Mouse (Mus musculus): Measurements from ENCODE around the gene Fam217b. TPM values are rescaled to one million over a fixed set of nuclear protein-coding genes. Genes with fewer than 3 reads are reported as not detected.
A peak's percentile ranks its signal among the peaks of the same experiment; 100 is the strongest.

The Fam217b gene
- polyA plus RNA-seq, 1 experiment: 20.9 TPM

GRCm38 (mm10) chr2:178415150-178415448 lies 775 bp downstream of the Fam217b start:
- TF ChIP-seq CTCF (IDR thresholded peaks at IDR 0.05; ENCODE audit: borderline replicate concordance, insufficient read depth, low read depth, low read length) (no peak), POLR2A (IDR thresholded peaks at IDR 0.05; ENCODE audit: borderline replicate concordance, insufficient read depth, low read length) (no peak)
- DNase-seq: no peak
- 11% methylated on average over 3 of the region's 3 CpGs for WGBS
- no peak overlapping the region for H3K27ac ChIP-seq (ENCODE audit: insufficient read depth, low read length)
- H3K4me3 ChIP-seq (replicated peaks; ENCODE audit: insufficient read depth, low read depth, low read length): peak overlapping the region; percentile 87
- peaks cover 6% of the 10 kb centered on the region for H3K4me1 ChIP-seq (ENCODE audit: control insufficient read depth, insufficient read depth, low read length)
- no peaks in the 10 kb centered on the region for H3K27me3 ChIP-seq (ENCODE audit: control insufficient read depth, insufficient read depth, low read length)

DNA sequence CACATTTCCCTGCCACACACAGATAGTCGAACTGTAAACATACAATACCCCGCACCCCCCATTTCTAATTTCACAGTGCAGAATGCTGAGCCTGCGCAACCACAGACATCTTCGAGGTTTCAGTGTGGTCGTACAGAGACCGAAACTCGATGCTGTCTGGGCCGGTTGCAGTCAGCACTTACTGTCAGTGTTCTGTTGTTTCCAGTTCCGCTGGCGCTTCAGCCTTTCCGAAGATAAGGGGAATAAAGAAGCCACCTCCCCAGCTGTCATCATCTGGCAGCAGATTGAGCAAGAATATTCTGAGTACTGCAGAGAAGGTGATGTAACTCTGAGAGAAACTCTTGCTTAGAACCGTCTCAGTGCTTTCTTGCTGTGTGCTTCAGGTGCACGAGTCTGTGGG lies 2.1 kb downstream of the Fam217b start:
- H3K27ac ChIP-seq (ENCODE audit: insufficient read depth, low read length): no peak overlapping the region
- H3K4me3 ChIP-seq (replicated peaks; ENCODE audit: insufficient read depth, low read depth, low read length): no peak overlapping the region
- H3K27me3 ChIP-seq (ENCODE audit: control insufficient read depth, insufficient read depth, low read length): no peaks in the 10 kb centered on the region
- no peak for TF ChIP-seq CTCF (IDR thresholded peaks at IDR 0.05; ENCODE audit: borderline replicate concordance, insufficient read depth, low read depth, low read length)
- no peak for TF ChIP-seq POLR2A (IDR thresholded peaks at IDR 0.05; ENCODE audit: borderline replicate concordance, insufficient read depth, low read length)
- peaks cover 6% of the 10 kb centered on the region for H3K4me1 ChIP-seq (ENCODE audit: control insufficient read depth, insufficient read depth, low read length)
- no peak for DNase-seq
- WGBS: 80% methylated on average over 13 of the region's 13 CpGs

DNA sequence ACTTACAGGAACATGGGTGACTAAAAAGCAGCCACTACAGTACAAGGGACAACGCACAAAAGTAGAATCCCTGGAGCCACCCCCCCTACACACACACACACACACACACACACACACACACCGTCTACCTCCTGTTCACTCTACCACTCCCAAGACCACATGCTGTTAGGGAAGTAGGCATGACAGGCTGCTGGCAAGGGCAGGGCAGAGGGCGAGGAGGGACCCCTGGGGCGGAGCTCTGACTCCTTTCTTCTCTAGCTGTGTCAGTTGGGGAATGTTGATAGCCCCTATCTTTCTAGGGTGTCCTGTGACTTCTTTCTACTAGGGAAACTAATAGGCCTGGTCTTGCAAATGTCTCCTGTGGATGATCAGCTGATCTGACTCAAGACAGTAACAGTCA lies 2.6 kb downstream of the Fam217b start:
- H3K27ac ChIP-seq (ENCODE audit: insufficient read depth, low read length): no peak overlapping the region
- no peaks in the 10 kb centered on the region for H3K27me3 ChIP-seq (ENCODE audit: control insufficient read depth, insufficient read depth, low read length)
- TF ChIP-seq CTCF (IDR thresholded peaks at IDR 0.05; ENCODE audit: borderline replicate concordance, insufficient read depth, low read depth, low read length) (no peak), POLR2A (IDR thresholded peaks at IDR 0.05; ENCODE audit: borderline replicate concordance, insufficient read depth, low read length) (no peak)
- 66% methylated on average over 4 of the region's 4 CpGs for WGBS
- H3K4me1 ChIP-seq (ENCODE audit: control insufficient read depth, insufficient read depth, low read length): peaks cover 6% of the 10 kb centered on the region
- no peak overlapping the region for H3K4me3 ChIP-seq (replicated peaks; ENCODE audit: insufficient read depth, low read depth, low read length)
- DNase-seq: no peak

- Histone ChIP-seq H3K4me3 (replicated peaks; ENCODE audit: insufficient read depth, low read depth, low read length) (no peak overlapping the region), H3K27ac (ENCODE audit: insufficient read depth, low read length) (no peak overlapping the region), H3K4me1 (ENCODE audit: control insufficient read depth, insufficient read depth, low read length) (no peaks in the 10 kb centered on the region), H3K27me3 (ENCODE audit: control insufficient read depth, insufficient read depth, low read length) (no peaks in the 10 kb centered on the region)
- WGBS: 87% methylated on average over 9 of the region's 9 CpGs
- DNase-seq: no peak
- no peak for TF ChIP-seq CTCF (IDR thresholded peaks at IDR 0.05; ENCODE audit: borderline replicate concordance, insufficient read depth, low read depth, low read length)
- TF ChIP-seq POLR2A (IDR thresholded peaks at IDR 0.05; ENCODE audit: borderline replicate concordance, insufficient read depth, low read length): no peak
These were observed 6.3 kb downstream of the Fam217b start for GRCm38 (mm10) chr2:178420576-178420975.

- Histone ChIP-seq H3K27ac (ENCODE audit: insufficient read depth, low read length) (no peak overlapping the region), H3K27me3 (ENCODE audit: control insufficient read depth, insufficient read depth, low read length) (no peaks in the 10 kb centered on the region), H3K4me1 (ENCODE audit: control insufficient read depth, insufficient read depth, low read length) (no peaks in the 10 kb centered on the region), H3K4me3 (replicated peaks; ENCODE audit: insufficient read depth, low read depth, low read length) (no peak overlapping the region)
- TF ChIP-seq CTCF (IDR thresholded peaks at IDR 0.05; ENCODE audit: borderline replicate concordance, insufficient read depth, low read depth, low read length): no peak
- TF ChIP-seq POLR2A (IDR thresholded peaks at IDR 0.05; ENCODE audit: borderline replicate concordance, insufficient read depth, low read length): no peak
- no peak for DNase-seq
- WGBS: 75% methylated on average over 6 of the region's 6 CpGs
These were observed 7.3 kb downstream of the Fam217b start for GRCm38 (mm10) chr2:178421603-178422002.

DNA sequence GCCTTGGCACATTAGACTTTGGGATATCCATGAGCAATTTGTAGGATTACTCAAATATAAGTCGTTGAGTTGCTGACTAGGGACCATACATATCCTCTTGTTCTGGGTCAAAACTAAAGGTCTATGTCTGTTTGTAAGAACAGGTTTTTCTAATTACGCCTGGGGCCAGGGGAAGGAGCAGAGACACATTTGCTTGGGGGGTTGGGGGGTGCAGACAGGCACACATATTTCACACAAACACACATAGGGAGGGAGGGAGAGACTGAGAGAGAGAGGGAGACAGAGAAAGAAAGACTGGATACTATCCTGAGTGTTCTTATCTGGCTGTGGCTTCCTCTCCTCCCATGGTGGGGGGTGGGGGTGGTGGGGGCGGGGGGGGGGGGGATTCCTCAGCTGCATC lies 7.9 kb downstream of the Fam217b start:
- 52% methylated on average over 3 of the region's 3 CpGs for WGBS
- Histone ChIP-seq H3K4me3 (replicated peaks; ENCODE audit: insufficient read depth, low read depth, low read length) (no peak overlapping the region), H3K27me3 (ENCODE audit: control insufficient read depth, insufficient read depth, low read length) (no peaks in the 10 kb centered on the region), H3K27ac (ENCODE audit: insufficient read depth, low read length) (no peak overlapping the region), H3K4me1 (ENCODE audit: control insufficient read depth, insufficient read depth, low read length) (no peaks in the 10 kb centered on the region)
- TF ChIP-seq POLR2A (IDR thresholded peaks at IDR 0.05; ENCODE audit: borderline replicate concordance, insufficient read depth, low read length): no peak
- TF ChIP-seq CTCF (IDR thresholded peaks at IDR 0.05; ENCODE audit: borderline replicate concordance, insufficient read depth, low read depth, low read length): no peak
- DNase-seq: no peak

- WGBS: 82% methylated on average over 5 of the region's 5 CpGs
- TF ChIP-seq POLR2A (IDR thresholded peaks at IDR 0.05; ENCODE audit: borderline replicate concordance, insufficient read depth, low read length): no peak
- TF ChIP-seq CTCF (IDR thresholded peaks at IDR 0.05; ENCODE audit: borderline replicate concordance, insufficient read depth, low read depth, low read length): no peak
- H3K4me1 ChIP-seq (ENCODE audit: control insufficient read depth, insufficient read depth, low read length): no peaks in the 10 kb centered on the region
- H3K27me3 ChIP-seq (ENCODE audit: control insufficient read depth, insufficient read depth, low read length): no peaks in the 10 kb centered on the region
- H3K4me3 ChIP-seq (replicated peaks; ENCODE audit: insufficient read depth, low read depth, low read length): no peak overlapping the region
- H3K27ac ChIP-seq (ENCODE audit: insufficient read depth, low read length): no peak overlapping the region
- DNase-seq: no peak
These were observed 8.9 kb downstream of the Fam217b start for GRCm38 (mm10) chr2:178423223-178423622.

DNA sequence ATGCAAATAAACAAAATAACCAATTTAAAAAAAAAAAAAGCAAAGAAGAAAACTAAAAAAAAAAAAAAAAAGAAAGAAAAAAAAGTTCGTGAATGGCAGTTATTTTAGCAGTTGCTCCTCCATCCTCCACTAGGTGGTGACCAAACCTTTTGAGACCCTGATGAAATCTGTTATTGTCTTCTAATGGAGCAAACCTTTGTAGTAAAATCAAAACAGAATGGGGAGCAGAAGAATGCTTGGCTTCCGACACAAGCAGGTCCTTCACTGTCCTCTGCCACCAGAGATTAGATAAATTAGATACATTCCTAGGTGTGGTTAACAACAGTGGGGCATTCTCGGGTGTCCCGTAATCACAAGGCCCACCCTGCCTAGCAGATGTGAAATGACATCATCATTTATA lies 11.9 kb downstream of the Fam217b start:
- WGBS: 49% methylated on average over 4 of the region's 4 CpGs
- TF ChIP-seq POLR2A (IDR thresholded peaks at IDR 0.05; ENCODE audit: borderline replicate concordance, insufficient read depth, low read length): no peak
- peak; percentile 9; the same call in 1 of the 2 replicates for TF ChIP-seq CTCF (IDR thresholded peaks at IDR 0.05; ENCODE audit: borderline replicate concordance, insufficient read depth, low read depth, low read length)

More for the DNA sequence above, 11.9 kb downstream of the Fam217b start:
- H3K27me3 ChIP-seq (ENCODE audit: control insufficient read depth, insufficient read depth, low read length): no peaks in the 10 kb centered on the region
- H3K4me3 ChIP-seq (replicated peaks; ENCODE audit: insufficient read depth, low read depth, low read length): no peak overlapping the region
- H3K27ac ChIP-seq (ENCODE audit: insufficient read depth, low read length): no peak overlapping the region
- no peak for DNase-seq
- no peaks in the 10 kb centered on the region for H3K4me1 ChIP-seq (ENCODE audit: control insufficient read depth, insufficient read depth, low read length)
